Mouse (Mus musculus): ENCODE results near the gene Pcca.

The Pcca gene

GRCm38 (mm10) chr14:122651681-122652080 lies 117.6 kb downstream of the Pcca start:
- no peak for DNase-seq

- DNase-seq, result no peak
These were observed 141.5 kb downstream of the Pcca start for GRCm38 (mm10) chr14:122675661-122676060.

- DNase-seq, result no peak
These were observed 149.5 kb downstream of the Pcca start for GRCm38 (mm10) chr14:122683645-122684044.

DNA sequence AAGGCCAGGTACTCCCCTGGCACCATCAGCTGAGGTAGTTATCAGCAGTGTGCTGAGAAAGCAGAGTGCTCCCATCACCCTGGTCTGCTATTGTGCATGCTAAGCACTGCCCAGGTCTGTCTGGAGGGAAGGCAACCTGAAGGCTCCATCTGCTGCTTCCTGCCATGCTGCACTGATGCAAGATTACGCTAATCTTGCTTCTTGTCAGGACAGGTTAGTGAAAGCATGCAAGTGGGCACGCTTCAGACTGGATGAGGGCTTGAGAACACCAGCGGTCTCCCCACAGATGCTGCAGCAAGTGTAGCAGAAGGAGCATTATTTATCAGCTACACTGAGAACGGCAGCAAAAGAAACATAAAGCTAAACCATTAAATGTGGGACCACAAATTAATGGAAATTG lies 150.1 kb downstream of the Pcca start:
- DNase-seq, result no peak

DNA sequence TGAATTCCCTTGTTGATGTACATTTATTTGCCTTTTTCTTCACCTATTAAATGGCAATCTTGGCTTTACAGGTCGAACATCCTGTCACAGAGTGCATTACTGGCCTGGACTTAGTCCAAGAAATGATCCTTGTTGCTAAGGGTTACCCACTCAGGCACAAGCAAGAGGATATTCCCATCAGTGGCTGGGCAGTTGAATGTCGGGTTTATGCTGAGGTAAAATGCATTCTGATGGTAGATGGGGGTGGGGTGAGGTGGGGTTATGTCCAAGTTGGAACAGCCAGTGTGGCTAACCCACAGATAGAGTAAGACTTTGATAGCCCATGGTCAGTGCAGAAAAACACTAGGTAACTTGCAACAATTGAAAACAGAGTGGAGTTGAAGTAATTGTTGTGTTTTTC lies 150.7 kb downstream of the Pcca start:
- DNase-seq, result no peak

GRCm38 (mm10) chr14:122687398-122687797 lies 153.3 kb downstream of the Pcca start:
- DNase-seq, result no peak

- no peak for DNase-seq
These were observed 154.3 kb downstream of the Pcca start for GRCm38 (mm10) chr14:122688378-122688777.

DNA sequence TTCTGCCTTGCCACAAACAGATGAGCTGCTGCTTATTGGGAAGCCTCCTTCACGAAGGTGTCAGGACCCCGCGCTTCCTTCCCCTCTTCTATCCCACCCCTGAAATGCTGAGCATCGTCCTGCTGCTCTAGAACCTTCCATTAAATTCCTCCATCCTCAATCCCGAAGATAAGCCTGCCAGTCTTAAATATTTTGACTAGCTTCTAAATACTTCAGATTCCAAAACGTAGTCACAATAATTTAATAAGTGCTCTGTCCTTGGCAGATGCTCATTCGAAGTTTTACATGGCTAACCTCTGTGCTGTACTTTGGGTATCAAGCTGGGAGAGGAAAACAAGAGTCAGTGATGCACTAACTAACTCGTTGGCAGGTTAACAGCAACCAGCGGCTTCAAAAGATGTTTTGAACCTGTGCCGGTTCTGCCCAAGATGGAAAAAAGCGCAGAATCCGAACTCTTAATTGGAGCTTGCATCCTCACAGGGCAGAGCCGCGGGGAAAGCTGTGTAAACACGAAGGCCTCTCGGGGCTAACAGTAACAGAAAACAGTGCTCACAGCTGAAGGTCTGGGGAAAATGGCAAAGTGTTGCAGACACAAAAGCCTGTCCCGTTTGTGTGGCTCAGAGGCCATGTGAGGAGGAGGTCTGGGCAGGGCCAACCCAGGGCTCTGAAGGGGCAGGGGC lies 155.2 kb downstream of the Pcca start:
- DNase-seq, result no peak

- no peak for DNase-seq
These were observed 157.4 kb downstream of the Pcca start for GRCm38 (mm10) chr14:122691555-122691954.

DNA sequence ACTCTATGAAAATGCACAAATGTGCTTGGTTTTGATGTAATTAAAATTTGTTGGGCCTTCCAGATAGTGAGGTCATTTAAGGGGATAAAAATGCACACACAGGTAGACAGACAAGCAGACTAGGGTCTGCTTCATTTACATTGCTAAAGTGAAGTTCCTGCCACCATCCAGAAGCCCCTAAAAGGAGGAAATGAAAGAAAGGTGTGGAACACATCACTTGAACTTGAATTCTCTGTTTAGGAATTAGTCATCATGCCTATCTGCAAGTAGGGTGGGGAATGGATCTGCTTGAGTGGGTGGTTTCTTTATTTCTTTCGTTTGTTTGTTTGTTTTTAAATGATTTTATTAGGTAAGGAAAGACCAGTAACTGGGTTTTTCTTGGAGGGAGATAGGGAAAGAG lies 166.2 kb downstream of the Pcca start:
- DNase-seq, result no peak

DNA sequence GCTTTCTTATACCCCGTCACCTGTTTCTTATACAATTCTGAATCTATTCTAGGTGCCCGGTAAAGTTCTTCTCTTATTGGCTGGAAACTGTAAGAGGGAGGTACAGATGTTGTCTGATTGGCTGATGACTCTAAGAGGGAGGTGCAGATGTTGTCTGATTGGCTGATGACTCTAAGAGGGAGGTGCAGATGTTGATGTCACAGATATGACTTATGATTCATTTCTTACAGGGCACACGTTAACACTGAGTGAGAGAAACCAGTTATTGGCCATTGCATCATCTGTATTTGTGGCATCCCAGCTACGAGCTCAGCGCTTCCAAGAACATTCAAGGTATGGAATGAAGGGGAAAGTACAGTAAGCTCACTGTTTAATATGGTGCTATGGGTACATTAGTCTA lies 179.7 kb downstream of the Pcca start:
- DNase-seq, result no peak

DNA sequence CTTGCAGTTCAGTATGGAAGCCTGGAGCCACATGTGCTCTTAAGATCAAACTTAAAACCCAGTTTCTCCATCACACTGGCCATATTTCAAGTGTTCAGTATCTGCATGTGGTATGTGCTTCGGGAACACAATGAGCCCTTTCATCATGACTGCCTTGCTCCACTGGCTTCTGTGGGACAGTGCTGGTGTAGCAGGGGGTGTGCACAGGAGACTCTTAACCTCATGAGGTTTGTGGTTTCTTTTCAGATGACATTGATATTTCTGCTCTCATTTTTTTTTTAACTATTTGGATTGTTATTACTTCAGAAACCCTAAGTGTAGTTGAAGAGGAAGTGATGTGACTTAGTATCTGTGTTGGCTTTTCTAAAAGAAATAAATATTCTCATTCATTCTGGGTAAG lies 180.8 kb downstream of the Pcca start:
- no peak for DNase-seq

GRCm38 (mm10) chr14:122716057-122716456 lies 181.9 kb downstream of the Pcca start:
- DNase-seq, result no peak

DNA sequence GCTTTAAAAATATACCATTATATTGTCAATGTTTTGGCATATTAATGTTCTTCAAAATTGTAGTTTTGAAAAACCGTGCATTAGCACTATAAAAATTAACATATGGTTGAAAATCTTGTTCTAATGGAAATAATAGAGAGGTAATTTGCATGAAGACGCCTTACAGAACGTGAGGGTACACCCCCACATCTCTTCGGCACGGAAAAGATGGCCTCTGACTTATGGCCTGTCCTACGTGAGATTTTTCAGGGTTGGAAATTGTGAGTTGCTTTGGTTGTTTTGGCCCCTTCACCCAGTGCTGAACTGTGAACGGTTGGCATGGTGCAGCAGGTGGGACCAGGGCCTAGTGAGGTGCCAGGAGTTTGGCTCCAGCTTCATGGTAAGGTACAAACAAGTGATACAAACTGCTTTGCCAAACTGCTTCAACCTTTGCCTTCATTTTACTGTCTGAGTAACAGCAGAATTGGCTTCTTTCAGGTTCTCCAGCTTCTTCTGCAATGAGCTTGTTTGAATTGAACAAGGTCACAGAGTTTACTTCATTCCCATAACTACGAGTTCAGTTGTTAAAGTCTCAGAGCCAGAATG lies 185.5 kb downstream of the Pcca start:
- no peak for DNase-seq

- DNase-seq, result no peak
These were observed 186.9 kb downstream of the Pcca start for GRCm38 (mm10) chr14:122720989-122721388.

DNA sequence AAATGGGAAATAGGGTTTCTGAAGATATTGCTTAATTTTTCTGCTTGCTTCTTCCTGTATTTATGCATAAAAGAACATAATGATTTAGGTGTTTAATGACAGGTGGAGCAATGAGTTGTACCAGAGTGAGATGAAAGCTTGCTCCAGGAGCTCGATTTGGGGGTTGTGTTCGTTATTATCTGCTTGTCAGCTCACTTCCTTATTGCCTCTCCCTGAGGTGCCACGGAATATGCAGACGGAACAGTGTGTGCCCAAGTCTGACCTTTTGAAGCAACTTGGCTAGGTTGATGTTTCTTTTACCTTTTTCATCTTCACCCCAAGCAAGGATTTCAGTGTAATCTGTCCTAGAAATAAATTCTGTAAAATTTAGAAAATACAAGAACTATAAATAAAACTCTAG lies 187.6 kb downstream of the Pcca start:
- no peak for DNase-seq

DNA sequence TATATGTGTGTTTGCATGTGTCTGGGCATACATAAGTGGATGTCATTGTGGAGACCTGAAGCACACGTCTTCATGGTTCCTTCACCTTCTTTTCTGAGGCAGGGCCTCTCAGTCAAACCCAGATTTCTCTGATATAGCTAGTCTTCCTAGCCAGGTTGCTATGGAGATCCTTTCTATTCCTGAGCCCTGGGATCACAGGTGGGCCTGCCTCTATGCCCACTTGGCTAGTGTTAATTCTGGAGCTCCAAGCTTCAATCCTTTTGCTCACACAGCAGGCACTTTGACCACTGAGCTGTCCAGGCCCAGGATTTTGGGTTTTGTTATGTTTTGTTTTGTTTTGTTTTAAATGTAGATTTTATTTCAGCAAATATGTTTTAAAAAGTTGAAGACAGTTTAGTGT lies 192.3 kb downstream of the Pcca start:
- no peak for DNase-seq

DNA sequence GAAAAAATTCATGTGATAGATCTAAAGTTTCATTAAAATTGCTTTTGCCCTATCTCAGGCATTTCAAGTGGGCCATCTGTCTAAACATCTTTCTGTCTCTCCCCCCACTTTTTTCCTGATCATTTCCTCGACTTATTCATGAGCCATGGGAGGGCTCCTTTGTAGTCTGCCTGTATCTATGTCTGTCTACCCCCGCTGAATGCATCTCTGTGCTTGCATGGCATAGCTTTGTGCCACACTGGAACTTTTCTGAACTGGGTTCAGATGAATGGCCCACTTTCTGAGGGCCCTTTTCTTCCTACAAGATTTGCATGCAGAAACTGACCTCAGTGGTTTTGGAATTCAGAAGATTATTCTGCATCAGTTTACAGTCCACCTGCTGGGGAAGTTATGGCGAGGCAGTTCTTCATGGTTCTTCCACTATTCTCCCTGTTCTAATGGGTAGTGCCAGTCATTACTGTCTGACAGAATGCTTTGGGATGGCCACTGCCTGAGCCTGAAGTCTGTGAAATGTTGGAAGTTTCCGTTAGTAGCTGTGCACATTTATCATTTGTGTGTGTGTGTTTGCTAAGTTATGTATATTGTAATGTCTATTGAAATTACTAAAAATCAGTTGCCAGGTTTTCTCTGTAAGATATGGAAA lies 195.4 kb downstream of the Pcca start:
- no peak for DNase-seq

- no peak for DNase-seq
These were observed 196.9 kb downstream of the Pcca start for GRCm38 (mm10) chr14:122730921-122731551.

DNA sequence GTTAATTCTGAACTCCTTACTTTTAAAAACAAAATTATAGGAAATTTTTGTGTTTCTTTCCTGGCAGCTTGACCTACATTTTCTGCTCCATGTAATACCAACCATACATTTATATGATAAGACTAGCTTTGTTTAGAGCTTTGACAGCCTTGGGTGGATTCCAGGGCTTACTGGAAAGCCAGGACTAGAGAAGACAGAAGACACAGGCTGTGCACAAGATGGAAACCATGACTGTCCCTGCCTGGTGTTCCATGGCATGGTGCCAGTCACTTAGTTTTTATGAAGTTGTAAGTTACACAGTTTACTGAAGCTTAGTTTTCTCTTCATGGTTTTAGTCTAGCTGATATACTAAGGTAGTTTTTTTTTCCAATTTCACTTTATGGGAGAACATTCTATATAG lies 202.7 kb downstream of the Pcca start:
- no peak for DNase-seq

DNA sequence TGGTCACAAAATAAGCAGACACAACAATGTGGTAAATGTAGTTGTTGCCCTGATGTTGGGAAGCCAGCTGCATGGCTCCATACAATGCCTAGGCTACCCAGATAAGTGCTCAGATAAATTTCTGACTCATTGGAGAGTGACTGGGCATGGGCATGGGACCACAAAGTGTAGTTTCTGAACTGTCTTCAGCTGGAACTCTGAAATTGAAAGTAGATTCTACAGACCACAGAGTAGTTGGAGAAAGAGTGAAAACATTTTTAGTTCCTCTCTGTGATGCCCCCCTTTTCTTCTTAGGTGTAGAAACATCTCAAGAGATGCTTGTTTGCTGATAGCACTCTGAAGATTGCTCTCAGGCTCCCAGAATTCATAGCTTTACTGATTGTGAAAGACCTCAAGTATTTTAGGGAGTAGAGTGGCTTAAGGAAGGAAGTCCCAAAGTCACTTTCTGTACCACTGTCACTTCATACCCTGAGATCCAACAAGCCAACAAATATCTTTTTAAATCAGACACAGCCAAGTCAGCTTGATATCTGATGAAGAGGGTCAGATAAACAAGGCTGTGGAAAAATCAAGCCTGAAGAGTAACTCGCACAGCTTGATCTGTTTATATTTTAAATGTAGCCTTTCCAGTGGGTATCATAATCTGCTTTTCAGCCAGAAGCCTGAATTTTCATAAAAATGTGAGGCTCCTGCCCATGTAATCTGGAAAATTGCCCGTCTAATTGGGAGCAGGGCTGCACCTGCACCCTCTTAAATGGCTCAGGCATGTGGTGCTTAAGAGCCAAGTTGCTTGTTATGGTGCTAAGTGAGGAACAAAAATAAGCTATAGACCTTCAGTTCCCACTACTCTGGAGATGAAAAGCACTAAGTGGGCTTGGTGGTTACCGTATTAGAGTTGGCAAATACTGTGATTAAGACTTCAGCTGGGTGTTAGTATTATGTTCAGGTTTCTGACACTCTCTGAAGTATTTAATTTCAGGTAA lies 214.0 kb downstream of the Pcca start:
- DNase-seq, result no peak

DNA sequence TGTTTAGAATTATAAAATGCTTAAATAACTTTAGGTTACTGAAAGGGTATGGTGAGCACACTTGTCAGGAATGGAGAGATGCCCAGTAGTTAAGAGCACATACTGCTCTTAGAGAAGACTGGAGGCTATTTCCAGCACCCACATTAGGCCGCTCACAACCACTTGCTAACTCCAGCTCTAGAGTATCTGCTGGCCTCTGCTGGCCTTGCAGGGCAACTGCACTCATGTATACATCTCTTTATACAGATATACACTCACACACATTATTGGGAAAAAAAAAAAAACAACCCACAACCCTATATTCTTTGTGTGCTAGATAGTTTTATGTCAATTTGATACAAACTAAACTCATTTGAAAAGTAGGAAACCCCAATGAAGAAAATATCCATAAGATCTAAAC lies 217.4 kb downstream of the Pcca start:
- no peak for DNase-seq

GRCm38 (mm10) chr14:122753278-122753677 lies 219.2 kb downstream of the Pcca start:
- DNase-seq, result no peak

Data from right cerebral cortex, postnatal 25 days (tissue).